Mouse (Mus musculus) embryonic facial prominence, embryonic 10.5 days (tissue): ENCODE measurements around the gene Agpat1. TPM values are rescaled to one million over a fixed set of nuclear protein-coding genes. Genes with fewer than 3 reads are reported as not detected.

Experiments
- polyA plus RNA-seq: library from polyadenylated mRNA; unstranded; fragments of >200 nt; fragmentation: Nextera tagmentation; extraction: Ambion mirVana; gene quantifications from 2 replicates; pipeline ENCODE4 v1.2.1, GENCODE M21; 2016

The Agpat1 gene
- polyA plus RNA-seq, 1 experiment from 2014 or later = 51.3 TPM

Other genes starting within 250 kb of the Agpat1 start
- 0.08 TPM in 1 of 2 replicates, not detected in the other for gene Btnl2, start 249.4 kb upstream of the Agpat1 start, polyA plus RNA-seq
- not detected in 2 replicates for gene Btnl1, start 227.1 kb upstream of the Agpat1 start, polyA plus RNA-seq
- gene BC051142, start 205.4 kb upstream of the Agpat1 start, polyA plus RNA-seq = 0.88 and 1.4 TPM in 2 replicates
- gene Btnl4, start 126.9 kb upstream of the Agpat1 start, polyA plus RNA-seq = not detected in 2 replicates
- gene Btnl6, start 86.9 kb upstream of the Agpat1 start, polyA plus RNA-seq = not detected in 2 replicates
- 5.4 and 6.6 TPM in 2 replicates for gene Notch4, start 40.0 kb upstream of the Agpat1 start, polyA plus RNA-seq
- gene Gpsm3, start 14.5 kb upstream of the Agpat1 start, polyA plus RNA-seq = 9.4 and 10.1 TPM in 2 replicates
- 18.2 and 19.5 TPM in 2 replicates for gene Pbx2, start 13.0 kb upstream of the Agpat1 start, polyA plus RNA-seq
- gene Ager, start 6.4 kb upstream of the Agpat1 start, polyA plus RNA-seq = 2.6 and 3.6 TPM in 2 replicates
- 165 and 172 TPM in 2 replicates for gene Rnf5, start 572 bp upstream of the Agpat1 start, polyA plus RNA-seq
- gene Egfl8, start 11.7 kb downstream of the Agpat1 start, polyA plus RNA-seq = 4.0 and 4.2 TPM in 2 replicates
- gene Ppt2, start 24.2 kb downstream of the Agpat1 start, polyA plus RNA-seq = 18.6 and 19.5 TPM in 2 replicates
- 0.12 and 0.18 TPM in 2 replicates for gene Prrt1, start 25.3 kb downstream of the Agpat1 start, polyA plus RNA-seq
- 16.6 and 17.3 TPM in 2 replicates for gene Fkbpl, start 40.5 kb downstream of the Agpat1 start, polyA plus RNA-seq
- gene Atf6b, start 42.9 kb downstream of the Agpat1 start, polyA plus RNA-seq = 103 and 104 TPM in 2 replicates
- gene Tnxb, start 66.3 kb downstream of the Agpat1 start, polyA plus RNA-seq = 0.03 TPM in 1 of 2 replicates, not detected in the other
- not detected in 2 replicates for gene C4b, start 139.6 kb downstream of the Agpat1 start, polyA plus RNA-seq
- gene Cyp21a1, start 200.3 kb downstream of the Agpat1 start, polyA plus RNA-seq = not detected in 2 replicates
- gene Stk19, start 232.7 kb downstream of the Agpat1 start, polyA plus RNA-seq = 24.6 and 26.4 TPM in 2 replicates
- gene Dxo, start 232.8 kb downstream of the Agpat1 start, polyA plus RNA-seq = 78.1 and 88.8 TPM in 2 replicates
- 57.1 and 57.3 TPM in 2 replicates for gene Skiv2l, start 245.9 kb downstream of the Agpat1 start, polyA plus RNA-seq
- gene Nelfe, start 246.1 kb downstream of the Agpat1 start, polyA plus RNA-seq = 129 and 144 TPM in 2 replicates